Mouse (Mus musculus): ENCODE results near the gene Zcchc17.

GRCm38 (mm10) chr4:130298877-130299628, 60.7 kb downstream of the Zcchc17 start:
- no peak for TF ChIP-seq CTCF (IDR thresholded peaks at IDR 0.05; ENCODE audit: insufficient read depth, low read length)
- no peak for TF ChIP-seq POLR2A (IDR thresholded peaks at IDR 0.05; ENCODE audit: borderline replicate concordance, extremely low read depth, low read depth, low read length)
